Mouse (Mus musculus) ES-Bruce4 (cell line): ENCODE data around the gene Gm19345. TPM values are rescaled to one million over a fixed set of nuclear protein-coding genes. Genes with fewer than 3 reads are reported as not detected.

Source experiments
- H3K27ac ChIP-seq: 2 replicates; pipeline ENCODE4 v1.5.1; 2012; ENCODE audit warnings: low read length, inconsistent platforms; ENCODE audit not compliant: insufficient read depth
- H3K27me3 ChIP-seq: 2 replicates; pipeline ENCODE4 v1.6.1; 2012; ENCODE audit warnings: mild to moderate bottlenecking, low read length, inconsistent platforms; ENCODE audit not compliant: control insufficient read depth, poor library complexity, insufficient read depth, severe bottlenecking
- H3K36me3 ChIP-seq: 2 replicates; pipeline ENCODE4 v1.6.1; 2012; ENCODE audit warnings: inconsistent platforms, mild to moderate bottlenecking, low read length, moderate library complexity; ENCODE audit not compliant: control insufficient read depth, poor library complexity, insufficient read depth, severe bottlenecking
- H3K4me1 ChIP-seq: one replicate; pipeline ENCODE4 v1.8.1; 2011; ENCODE audit warnings: low read length; ENCODE audit not compliant: control insufficient read depth, insufficient read depth
- H3K4me3 ChIP-seq: 2 replicates; pipeline ENCODE4 v1.5.1; 2011; ENCODE audit warnings: low read depth, mild to moderate bottlenecking, low read length
- H3K9ac ChIP-seq: 2 replicates; pipeline ENCODE4 v1.6.1; 2012; ENCODE audit warnings: low read depth, mild to moderate bottlenecking, inconsistent platforms; ENCODE audit not compliant: poor library complexity, severe bottlenecking
- H3K9me3 ChIP-seq: replicated peaks from 2 replicates; pipeline ENCODE4 v1.6.1; 2012; ENCODE audit warnings: mild to moderate bottlenecking, low read length, inconsistent platforms; ENCODE audit not compliant: control insufficient read depth, poor library complexity, insufficient read depth, severe bottlenecking
- CTCF ChIP-seq: IDR thresholded peaks from one replicate; pipeline ENCODE4 v1.8.1; 2011; ENCODE audit warnings: low read depth, low read length
- EP300 ChIP-seq: IDR thresholded peaks from 2 replicates; pipeline ENCODE4 v1.6.1; 2011; ENCODE audit warnings: low read depth, low read length; ENCODE audit not compliant: insufficient read depth
- POLR2A ChIP-seq: IDR thresholded peaks from one replicate; pipeline ENCODE4 v1.8.1; 2011; ENCODE audit warnings: low read length; ENCODE audit not compliant: insufficient read depth
- polyA plus RNA-seq: library from polyadenylated mRNA; stranded (reverse); fragments of >200 nt; gene quantifications from 2 replicates; pipeline ENCODE4 v1.2.4, GENCODE M21; 2011; ENCODE audit warnings: low read depth; ENCODE audit not compliant: missing spikeins, insufficient read depth, insufficient read length

Gene Gm19345
- polyA plus RNA-seq, 1 experiment, result 0.82 TPM

- H3K9ac ChIP-seq, result no peak overlapping the region
- H3K4me1 ChIP-seq, result no peaks in the 10 kb centered on the region
- no peaks in the 10 kb centered on the region for H3K9me3 ChIP-seq
- TF ChIP-seq POLR2A, result no peak
- no peak for TF ChIP-seq CTCF
- no peak for TF ChIP-seq EP300
- no peak overlapping the region for H3K27ac ChIP-seq
- no peaks in the 10 kb centered on the region for H3K36me3 ChIP-seq
- H3K27me3 ChIP-seq, result no peaks in the 10 kb centered on the region
- H3K4me3 ChIP-seq, result no peak overlapping the region
Measured at GRCm38 (mm10) chr7:19871137-19871621, 19.4 kb downstream of the Gm19345 start.

- H3K4me3 ChIP-seq, result no peak overlapping the region
- TF ChIP-seq EP300, result 0 out of 2 replicates have a peak, but pooled peaks have one; percentile 18
- no peak for TF ChIP-seq POLR2A
- TF ChIP-seq CTCF, result peak; percentile 87
- H3K4me1 ChIP-seq, result no peaks in the 10 kb centered on the region
- no peaks in the 10 kb centered on the region for H3K27me3 ChIP-seq
- no peak overlapping the region for H3K9ac ChIP-seq
- H3K36me3 ChIP-seq, result no peaks in the 10 kb centered on the region
- H3K27ac ChIP-seq, result no peak overlapping the region
- H3K9me3 ChIP-seq, result no peaks in the 10 kb centered on the region
Measured at GRCm38 (mm10) chr7:19871943-19872601, 20.3 kb downstream of the Gm19345 start.

GRCm38 (mm10) chr7:19875948-19876682 is 24.3 kb downstream of the Gm19345 start:
- Histone ChIP-seq H3K27ac (no peak overlapping the region), H3K9ac (no peak overlapping the region), H3K27me3 (no peaks in the 10 kb centered on the region), H3K4me1 (peaks cover 3% of the 10 kb centered on the region), H3K36me3 (no peaks in the 10 kb centered on the region), H3K9me3 (no peaks in the 10 kb centered on the region), H3K4me3 (no peak overlapping the region)
- peak; percentile 52 for TF ChIP-seq CTCF
- no peak for TF ChIP-seq POLR2A

- Histone ChIP-seq H3K4me1 (peaks cover 3% of the 10 kb centered on the region), H3K9me3 (no peaks in the 10 kb centered on the region), H3K27ac (peak overlapping the region; percentile 7; the same call in 1 of the 2 replicates), H3K27me3 (no peaks in the 10 kb centered on the region), H3K4me3 (no peak overlapping the region), H3K9ac (no peak overlapping the region), H3K36me3 (no peaks in the 10 kb centered on the region)
- TF ChIP-seq CTCF (no peak), EP300 (0 out of 2 replicates have a peak, but pooled peaks have one; percentile 7), POLR2A (peak; percentile 87)
Measured at GRCm38 (mm10) chr7:19876781-19877425, 25.1 kb downstream of the Gm19345 start.

- Histone ChIP-seq H3K36me3 (no peaks in the 10 kb centered on the region), H3K27me3 (no peaks in the 10 kb centered on the region), H3K4me3 (no peak overlapping the region), H3K27ac (no peak overlapping the region), H3K9me3 (no peaks in the 10 kb centered on the region), H3K9ac (no peak overlapping the region), H3K4me1 (peaks cover 3% of the 10 kb centered on the region)
- TF ChIP-seq EP300 (no peak), CTCF (peak; percentile 29)
Measured at GRCm38 (mm10) chr7:19880754-19881153, 29.0 kb downstream of the Gm19345 start.

- Histone ChIP-seq H3K4me3 (no peak within 1 kb of the TSS), H3K27me3 (no peaks in the 10 kb centered on the region), H3K27ac (no peak within 1 kb of the TSS), H3K36me3 (no peaks in the 10 kb centered on the region), H3K4me1 (no peaks in the 10 kb centered on the region), H3K9ac (no peak within 1 kb of the TSS), H3K9me3 (no peaks in the 10 kb centered on the region)
- TF ChIP-seq CTCF (no peak), EP300 (no peak), POLR2A (no peak)
Measured at GRCm38 (mm10) chr7:19887849-19888248, 36.0 kb downstream of the Gm19345 start, which contains the start of gene Ceacam19. TSS of gene Ceacam19 (minus strand) at chr7:19887965.
